Mouse (Mus musculus) left cerebral cortex, postnatal 25 days (tissue): ENCODE measurements at regions not wholly inside any gene's neighbourhood (a gene's known extent, or its start where the extent isn't known, plus 50 kb on each side); places are given as distances from the start of the nearest gene placed in this dataset.
"Not testable (repeated sequence)": the region's sequence is repeated elsewhere in the genome, so short reads cannot be mapped to it uniquely, and the experiment has no call there.

ENCODE experiments used
- DNase-seq, 2 experiments: peaks; one replicate each; pipeline ENCODE4 v3.0.0; 2022; ENCODE audit warnings: low spot score in 2 of 2, mixed read lengths in 1 of 2
- intact Hi-C: fragments of 180-260 bp; cut with DNase I; formaldehyde crosslinking; loops from one replicate; pipeline ENCODE4 v1.15.1; 2025

DNA sequence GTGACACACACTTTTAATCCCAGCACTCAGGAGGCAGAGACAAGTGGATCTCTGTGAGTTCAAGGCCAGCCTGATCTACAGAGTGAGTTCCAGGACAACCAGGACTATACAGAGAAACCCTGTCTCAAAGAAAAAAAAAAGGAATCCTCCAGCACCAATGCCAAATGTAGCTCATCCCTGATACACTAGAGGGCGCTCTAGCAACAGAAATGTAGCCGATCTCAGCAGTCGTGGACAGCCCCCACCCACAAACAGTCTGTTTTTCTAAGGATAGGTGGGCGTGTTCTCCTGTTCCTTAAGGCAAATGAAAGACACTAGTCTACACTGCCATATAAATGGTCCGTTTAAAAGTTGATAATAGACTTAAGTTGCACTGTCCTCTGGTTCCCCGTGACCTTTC lies 2447.9 kb upstream of the Gm8797 start:
- DNase-seq: peak in 1 of 2 experiments; percentile 13
- intact Hi-C loops: not testable (repeated sequence)

- DNase-seq: no peak
- intact Hi-C loops: no loop called here
Observed at GRCm38 (mm10) chr3:3308461-3308860, 2442.1 kb upstream of the Gm8797 start.

DNA sequence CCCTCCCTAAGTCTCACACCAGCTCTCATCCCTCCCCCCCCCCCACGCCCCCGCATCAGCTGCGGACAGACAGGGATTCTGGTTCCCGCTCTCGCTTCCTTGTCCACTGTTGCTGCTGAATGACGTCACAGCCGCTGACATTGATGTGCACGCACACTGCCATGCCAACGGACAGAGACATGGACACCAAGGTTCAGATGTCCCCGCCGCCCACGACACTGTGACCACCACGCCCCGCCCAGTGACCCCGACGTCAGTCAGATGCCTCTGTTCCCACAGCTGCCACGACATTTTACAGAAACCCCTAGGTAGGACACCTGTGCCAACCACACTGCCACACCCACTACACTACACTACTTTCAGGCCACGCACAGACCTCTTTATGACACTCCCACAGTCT lies 2441.6 kb upstream of the Gm8797 start:
- no peak for DNase-seq
- intact Hi-C loops: no loop called here

DNA sequence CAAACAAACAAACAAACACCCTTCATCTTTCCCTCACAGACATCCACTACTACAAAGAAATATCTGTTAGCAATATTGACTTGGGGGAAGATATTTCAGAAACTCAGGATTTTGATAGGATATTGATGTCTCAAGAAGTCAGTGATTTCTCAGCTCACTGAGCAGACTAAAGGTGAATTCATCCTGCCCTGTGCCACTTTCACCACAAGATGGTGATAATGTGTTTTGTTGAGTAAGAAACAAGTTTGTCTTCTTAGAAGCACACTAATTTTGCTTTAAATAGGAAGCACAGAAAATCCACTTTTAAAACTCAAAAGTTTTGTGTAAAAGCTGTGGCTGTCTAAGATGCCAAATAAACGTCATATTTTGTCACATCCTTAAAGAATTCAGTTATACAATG lies 2439.8 kb upstream of the Gm8797 start:
- DNase-seq: peak in 1 of 2 experiments; percentile 6
- intact Hi-C loops: no loop called here

- no peak for DNase-seq
- intact Hi-C loops: no loop called here
Observed at GRCm38 (mm10) chr3:3349634-3350033, 2401.0 kb upstream of the Gm8797 start.

DNA sequence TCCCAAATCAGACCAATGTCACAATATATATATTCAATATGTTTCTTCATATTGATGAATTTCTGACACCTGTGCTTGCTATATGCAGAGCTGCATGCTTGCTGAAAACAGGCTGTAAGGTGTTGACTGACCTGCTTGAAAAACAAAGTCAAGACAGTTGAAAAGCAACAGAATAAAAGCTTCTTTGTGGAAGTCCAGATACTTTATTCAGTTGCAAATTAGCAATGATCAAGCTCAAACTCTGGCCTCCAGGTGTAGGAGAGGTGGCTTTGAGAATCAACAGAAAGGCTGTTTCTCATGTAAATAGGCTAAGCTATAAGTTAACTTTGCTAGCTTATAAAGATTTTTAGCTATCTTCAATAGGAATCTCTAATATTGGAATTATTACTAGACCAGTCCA lies 2379.7 kb upstream of the Gm8797 start:
- intact Hi-C loops, DNase-seq: not testable (repeated sequence)

DNA sequence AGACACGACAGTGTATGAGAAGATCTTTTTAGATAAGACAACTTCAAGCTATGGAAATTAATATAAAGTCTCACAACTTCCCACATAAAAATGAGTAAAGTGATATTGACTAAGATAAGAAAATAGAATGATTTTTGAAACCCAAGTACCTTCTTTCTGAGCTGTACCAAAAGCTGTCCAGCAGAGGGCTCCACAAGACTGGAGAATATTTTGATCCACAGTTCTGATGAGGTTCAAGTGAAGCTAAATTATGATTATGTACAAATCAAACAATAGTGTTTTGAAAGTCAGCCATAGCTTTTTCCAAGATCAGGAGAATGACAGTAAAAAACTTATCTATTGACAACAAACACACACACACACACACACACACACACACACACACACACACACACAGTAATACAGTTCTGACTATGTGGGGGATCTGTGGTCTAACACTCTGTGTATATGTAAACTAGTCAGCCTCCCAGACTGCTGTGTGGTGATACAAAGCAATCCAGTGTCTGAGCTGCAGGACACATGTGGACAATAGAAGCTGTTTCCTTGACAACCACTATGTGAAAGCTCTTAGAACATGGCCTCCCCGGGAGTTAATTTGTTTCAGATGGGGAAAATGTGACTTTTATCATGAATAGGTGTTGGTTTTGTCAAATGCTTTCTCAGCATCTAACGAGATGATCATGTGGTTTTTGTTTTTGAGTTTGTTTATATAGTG lies 2362.4 kb upstream of the Gm8797 start:
- intact Hi-C loops: no loop called here
- no peak for DNase-seq
